Comparison of ENCODE assay signal across 18 mouse cellular contexts in genomic region chr11:43779551-43779950, GRCm38 (mm10).
"Had no signal": no experiment of that assay in that cellular context is flagged by ENCODE, and none has a peak within 500 bp of the region (broad histone marks: within the 10 kb centered on the region; RNA-seq: fewer than 3 reads in every experiment).

No protein-coding gene starts in this region.

- H3K4me1 ChIP-seq: limb, embryonic 13.5 days had no signal

- H3K9ac ChIP-seq: limb, embryonic 13.5 days; liver, embryonic 13.5 days had no signal

- H3K4me3 ChIP-seq: layer of hippocampus, adult 2 months; limb, embryonic 10.5 days; limb, embryonic 13.5 days; liver, embryonic 13.5 days had no signal

- DNase-seq: kidney, adult 11 months; kidney, adult 8-10 months; kidney, postnatal 25 days; layer of hippocampus, adult 9-11 months; liver; liver, embryonic 13.5 days; lung, postnatal 4 days; midbrain, embryonic 14.5 days; right cerebral cortex, adult 18-20 months; right cerebral cortex, postnatal 14 days; right cerebral cortex, postnatal 4 days; spleen, adult 18-20 months; thymus, adult 18-20 months; thymus, postnatal 36 days had no signal

- H3K36me3 ChIP-seq: limb, embryonic 10.5 days; limb, embryonic 13.5 days; liver, embryonic 13.5 days had no signal

- H3K9me3 ChIP-seq: limb, embryonic 10.5 days; limb, embryonic 13.5 days; liver, embryonic 13.5 days had no signal

- H3K4me2 ChIP-seq: limb, embryonic 13.5 days; liver, embryonic 13.5 days; midbrain, embryonic 11.5 days had no signal

- H3K27ac ChIP-seq: layer of hippocampus, adult 2 months; limb, embryonic 10.5 days; limb, embryonic 13.5 days; liver, embryonic 13.5 days had no signal
